Mouse (Mus musculus): ENCODE results near the gene Spon2. TPM values are rescaled to one million over a fixed set of nuclear protein-coding genes. Genes with fewer than 3 reads are reported as not detected.

Spon2 gene
- total RNA-seq (2015) = 0.69 and 0.73 TPM in 2 replicates
- total RNA-seq (2017) = not detected in 2 replicates

- ATAC-seq (ENCODE audit: poor library complexity, severe bottlenecking) = no peak
Observed at GRCm38 (mm10) chr5:33218081-33218480, at the start of gene Spon2. TSS of gene Spon2 (minus strand) at chr5:33218455.

- ATAC-seq (ENCODE audit: poor library complexity, severe bottlenecking) = no peak
Observed at GRCm38 (mm10) chr5:33254416-33254815, 36.2 kb upstream of the Spon2 start.

- ATAC-seq (ENCODE audit: poor library complexity, severe bottlenecking) = no peak
Observed at GRCm38 (mm10) chr5:33248186-33248585, 29.9 kb upstream of the Spon2 start.

GRCm38 (mm10) chr5:33247387-33247786 lies 29.1 kb upstream of the Spon2 start:
- ATAC-seq (ENCODE audit: poor library complexity, severe bottlenecking) = no peak

- ATAC-seq (ENCODE audit: poor library complexity, severe bottlenecking) = no peak
Observed at GRCm38 (mm10) chr5:33245701-33246100, 27.4 kb upstream of the Spon2 start.

GRCm38 (mm10) chr5:33244377-33244920 lies 26.2 kb upstream of the Spon2 start:
- ATAC-seq (ENCODE audit: poor library complexity, severe bottlenecking) = no peak

GRCm38 (mm10) chr5:33239934-33240333 lies 21.7 kb upstream of the Spon2 start:
- no peak for ATAC-seq (ENCODE audit: poor library complexity, severe bottlenecking)

- no peak for ATAC-seq (ENCODE audit: poor library complexity, severe bottlenecking)
Observed at GRCm38 (mm10) chr5:33239111-33239714, 21.0 kb upstream of the Spon2 start.

- no peak for ATAC-seq (ENCODE audit: poor library complexity, severe bottlenecking)
Observed at GRCm38 (mm10) chr5:33238256-33238645, 20.0 kb upstream of the Spon2 start.

GRCm38 (mm10) chr5:33237600-33238255 lies 19.5 kb upstream of the Spon2 start:
- no peak for ATAC-seq (ENCODE audit: poor library complexity, severe bottlenecking)

GRCm38 (mm10) chr5:33234391-33235031 lies 16.3 kb upstream of the Spon2 start:
- no peak for ATAC-seq (ENCODE audit: poor library complexity, severe bottlenecking)

GRCm38 (mm10) chr5:33232791-33233190 lies 14.5 kb upstream of the Spon2 start:
- no peak for ATAC-seq (ENCODE audit: poor library complexity, severe bottlenecking)

GRCm38 (mm10) chr5:33230285-33230684 lies 12.0 kb upstream of the Spon2 start:
- no peak for ATAC-seq (ENCODE audit: poor library complexity, severe bottlenecking)

GRCm38 (mm10) chr5:33228428-33228827 lies 10.2 kb upstream of the Spon2 start:
- no peak for ATAC-seq (ENCODE audit: poor library complexity, severe bottlenecking)

- ATAC-seq (ENCODE audit: poor library complexity, severe bottlenecking) = no peak
Observed at GRCm38 (mm10) chr5:33225673-33226072, 7.4 kb upstream of the Spon2 start.

- no peak for ATAC-seq (ENCODE audit: poor library complexity, severe bottlenecking)
Observed at GRCm38 (mm10) chr5:33224491-33224890, 6.2 kb upstream of the Spon2 start.

GRCm38 (mm10) chr5:33222841-33223744 lies 4.8 kb upstream of the Spon2 start:
- no peak for ATAC-seq (ENCODE audit: poor library complexity, severe bottlenecking)

GRCm38 (mm10) chr5:33222389-33222788 lies 4.1 kb upstream of the Spon2 start:
- no peak for ATAC-seq (ENCODE audit: poor library complexity, severe bottlenecking)

GRCm38 (mm10) chr5:33220350-33221044 lies 2.2 kb upstream of the Spon2 start:
- no peak for ATAC-seq (ENCODE audit: poor library complexity, severe bottlenecking)

GRCm38 (mm10) chr5:33219831-33220230 lies 1.6 kb upstream of the Spon2 start:
- no peak for ATAC-seq (ENCODE audit: poor library complexity, severe bottlenecking)

All from megakaryocyte, adult 5-6 weeks (primary cell).